Mouse (Mus musculus): ENCODE results near the gene Gatc. TPM values are rescaled to one million over a fixed set of nuclear protein-coding genes. Genes with fewer than 3 reads are reported as not detected.

Gatc gene
- polyA plus RNA-seq, 1 experiment from 2014 or later = 39.3 TPM

GRCm38 (mm10) chr5:115301615-115302014 lies 39.4 kb downstream of the Gatc start:
- Histone ChIP-seq H3K36me3 (ENCODE audit: control insufficient read depth, insufficient read depth, low read length) (peaks cover 13% of the 10 kb centered on the region), H3K27ac (ENCODE audit: low read depth, low read length) (peak overlapping the region; percentile 81), H3K27me3 (replicated peaks; ENCODE audit: control insufficient read depth, insufficient read depth, low read length) (no peaks in the 10 kb centered on the region), H3K9ac (ENCODE audit: low read depth, low read length) (peak overlapping the region; percentile 78), H3K4me2 (peak overlapping the region; percentile 94), H3K4me3 (ENCODE audit: low read depth, low read length) (peak overlapping the region; percentile 92), H3K4me1 (replicated peaks; ENCODE audit: control insufficient read depth, insufficient read depth, low read length) (peaks cover 32% of the 10 kb centered on the region), H3K9me3 (ENCODE audit: control insufficient read depth, low read length) (no peaks in the 10 kb centered on the region)
- WGBS = 33% methylated on average over 13 of the region's 13 CpGs
- DNase-seq (ENCODE audit: low spot score) (no peak), ATAC-seq (replicated peaks; ENCODE audit: low FRiP score) (no peak)

- Histone ChIP-seq H3K27ac (ENCODE audit: low read depth, low read length) (peak within 1 kb of the TSS; percentile 89), H3K9me3 (ENCODE audit: control insufficient read depth, low read length) (no peaks in the 10 kb centered on the region), H3K9ac (ENCODE audit: low read depth, low read length) (peak within 1 kb of the TSS; percentile 91), H3K4me1 (replicated peaks; ENCODE audit: control insufficient read depth, insufficient read depth, low read length) (peaks cover 38% of the 10 kb centered on the region), H3K4me3 (ENCODE audit: low read depth, low read length) (peak within 1 kb of the TSS; percentile 92), H3K36me3 (ENCODE audit: control insufficient read depth, insufficient read depth, low read length) (peaks cover 18% of the 10 kb centered on the region), H3K27me3 (replicated peaks; ENCODE audit: control insufficient read depth, insufficient read depth, low read length) (no peaks in the 10 kb centered on the region), H3K4me2 (peak within 1 kb of the TSS; percentile 94)
- under 1% methylated on average over 66 of the region's 66 CpGs for whole genome bisulfite sequencing
- DNase-seq (ENCODE audit: low spot score) = peak; percentile 100
- ATAC-seq (replicated peaks; ENCODE audit: low FRiP score) = peak; percentile 96
Observed at GRCm38 (mm10) chr5:115300792-115301614, 40.0 kb downstream of the Gatc start, which contains the start of gene Dynll1. Gene Dynll1 (minus strand): TSS chr5:115300999.

GRCm38 (mm10) chr5:115300035-115300744 lies 40.8 kb downstream of the Gatc start:
- H3K9ac ChIP-seq (ENCODE audit: low read depth, low read length) = peak overlapping the region; percentile 91
- H3K4me3 ChIP-seq (ENCODE audit: low read depth, low read length) = peak overlapping the region; percentile 92
- H3K36me3 ChIP-seq (ENCODE audit: control insufficient read depth, insufficient read depth, low read length) = peaks cover 19% of the 10 kb centered on the region
- H3K27me3 ChIP-seq (replicated peaks; ENCODE audit: control insufficient read depth, insufficient read depth, low read length) = no peaks in the 10 kb centered on the region
- no peaks in the 10 kb centered on the region for H3K9me3 ChIP-seq (ENCODE audit: control insufficient read depth, low read length)
- ATAC-seq (replicated peaks; ENCODE audit: low FRiP score) = no peak
- peak; percentile 65 for DNase-seq (ENCODE audit: low spot score)
- H3K27ac ChIP-seq (ENCODE audit: low read depth, low read length) = peak overlapping the region; percentile 89
- H3K4me2 ChIP-seq = peak overlapping the region; percentile 77
- H3K4me1 ChIP-seq (replicated peaks; ENCODE audit: control insufficient read depth, insufficient read depth, low read length) = peaks cover 39% of the 10 kb centered on the region
- WGBS = under 1% methylated on average over 46 of the region's 46 CpGs

GRCm38 (mm10) chr5:115296347-115296746 lies 44.6 kb downstream of the Gatc start:
- Histone ChIP-seq H3K9me3 (ENCODE audit: control insufficient read depth, low read length) (no peaks in the 10 kb centered on the region), H3K27ac (ENCODE audit: low read depth, low read length) (peak overlapping the region; percentile 32), H3K9ac (ENCODE audit: low read depth, low read length) (0 out of 2 replicates have a peak overlapping the region, but pooled peaks have one; percentile 22), H3K4me2 (peak overlapping the region; percentile 31), H3K27me3 (replicated peaks; ENCODE audit: control insufficient read depth, insufficient read depth, low read length) (no peaks in the 10 kb centered on the region), H3K36me3 (ENCODE audit: control insufficient read depth, insufficient read depth, low read length) (peaks cover 29% of the 10 kb centered on the region), H3K4me1 (replicated peaks; ENCODE audit: control insufficient read depth, insufficient read depth, low read length) (peaks cover 31% of the 10 kb centered on the region), H3K4me3 (ENCODE audit: low read depth, low read length) (no peak overlapping the region)
- DNase-seq (ENCODE audit: low spot score) (no peak), ATAC-seq (replicated peaks; ENCODE audit: low FRiP score) (no peak)
- 72% methylated on average over 10 of the region's 10 CpGs for WGBS

GRCm38 (mm10) chr5:115294173-115294572 lies 46.8 kb downstream of the Gatc start:
- no peak overlapping the region for H3K4me3 ChIP-seq (ENCODE audit: low read depth, low read length)
- no peak overlapping the region for H3K27ac ChIP-seq (ENCODE audit: low read depth, low read length)
- H3K9ac ChIP-seq (ENCODE audit: low read depth, low read length) = no peak overlapping the region
- DNase-seq (ENCODE audit: low spot score) (no peak), ATAC-seq (replicated peaks; ENCODE audit: low FRiP score) (no peak)
- WGBS = 90% methylated on average over 8 of the region's 8 CpGs
- peaks cover 35% of the 10 kb centered on the region for H3K36me3 ChIP-seq (ENCODE audit: control insufficient read depth, insufficient read depth, low read length)
- H3K4me1 ChIP-seq (replicated peaks; ENCODE audit: control insufficient read depth, insufficient read depth, low read length) = peaks cover 25% of the 10 kb centered on the region
- no peaks in the 10 kb centered on the region for H3K9me3 ChIP-seq (ENCODE audit: control insufficient read depth, low read length)
- no peak overlapping the region for H3K4me2 ChIP-seq
- no peaks in the 10 kb centered on the region for H3K27me3 ChIP-seq (replicated peaks; ENCODE audit: control insufficient read depth, insufficient read depth, low read length)

- no peaks in the 10 kb centered on the region for H3K27me3 ChIP-seq (replicated peaks; ENCODE audit: control insufficient read depth, insufficient read depth, low read length)
- no peak; the same call in 1 of the 2 replicates for ATAC-seq (replicated peaks; ENCODE audit: low FRiP score)
Observed at GRCm38 (mm10) chr5:115284735-115285134, 56.2 kb downstream of the Gatc start.

More at GRCm38 (mm10) chr5:115284735-115285134, 56.2 kb downstream of the Gatc start:
- DNase-seq (ENCODE audit: low spot score) = no peak
- Histone ChIP-seq H3K36me3 (ENCODE audit: control insufficient read depth, insufficient read depth, low read length) (peaks cover 17% of the 10 kb centered on the region), H3K4me3 (ENCODE audit: low read depth, low read length) (no peak overlapping the region), H3K27ac (ENCODE audit: low read depth, low read length) (no peak overlapping the region), H3K4me2 (no peak overlapping the region), H3K4me1 (replicated peaks; ENCODE audit: control insufficient read depth, insufficient read depth, low read length) (peaks cover 6% of the 10 kb centered on the region), H3K9me3 (ENCODE audit: control insufficient read depth, low read length) (no peaks in the 10 kb centered on the region), H3K9ac (ENCODE audit: low read depth, low read length) (no peak overlapping the region)
- WGBS = 80% methylated on average over 3 of the region's 3 CpGs

Other genes starting within 250 kb of the Gatc start
- 19.5 and 25.1 TPM in 2 replicates for gene Gm10401, start 242.9 kb downstream of the Gatc start, polyA plus RNA-seq (2014; fragmentation: Nextera tagmentation; extraction: Ambion mirVana)
- gene Acads, start 221.8 kb downstream of the Gatc start, polyA plus RNA-seq (2014; fragmentation: Nextera tagmentation; extraction: Ambion mirVana) = 35.5 and 37.4 TPM in 2 replicates
- gene Unc119b, start 206.2 kb downstream of the Gatc start, polyA plus RNA-seq (2014; fragmentation: Nextera tagmentation; extraction: Ambion mirVana) = 26.8 and 27.3 TPM in 2 replicates
- 56.2 and 59.5 TPM in 2 replicates for gene Mlec, start 183.0 kb downstream of the Gatc start, polyA plus RNA-seq (2014; fragmentation: Nextera tagmentation; extraction: Ambion mirVana)
- gene Cabp1, start 146.8 kb downstream of the Gatc start, polyA plus RNA-seq (2014; fragmentation: Nextera tagmentation; extraction: Ambion mirVana) = 0.89 and 1.4 TPM in 2 replicates
- 171 and 181 TPM in 2 replicates for gene Pop5, start 105.3 kb downstream of the Gatc start, polyA plus RNA-seq (2014; fragmentation: Nextera tagmentation; extraction: Ambion mirVana)
- 72.2 and 76.8 TPM in 2 replicates for gene Rnf10, start 68.3 kb downstream of the Gatc start, polyA plus RNA-seq (2014; fragmentation: Nextera tagmentation; extraction: Ambion mirVana)
- gene Coq5, start 61.5 kb downstream of the Gatc start, polyA plus RNA-seq (2014; fragmentation: Nextera tagmentation; extraction: Ambion mirVana) = 62.7 and 67.9 TPM in 2 replicates
- 1,214 and 1,307 TPM in 2 replicates for gene Dynll1, start 40.2 kb downstream of the Gatc start, polyA plus RNA-seq (2014; fragmentation: Nextera tagmentation; extraction: Ambion mirVana)
- 261 and 275 TPM in 2 replicates for gene Srsf9, start 14.0 kb downstream of the Gatc start, polyA plus RNA-seq (2014; fragmentation: Nextera tagmentation; extraction: Ambion mirVana)
- 59.0 and 59.6 TPM in 2 replicates for gene Triap1, start within 50 bp of the Gatc start, polyA plus RNA-seq (2014; fragmentation: Nextera tagmentation; extraction: Ambion mirVana)
- gene Cox6a1, start 7.8 kb upstream of the Gatc start, polyA plus RNA-seq (2014; fragmentation: Nextera tagmentation; extraction: Ambion mirVana) = 792 and 865 TPM in 2 replicates
- 7.5 and 9.7 TPM in 2 replicates for gene Msi1, start 88.4 kb upstream of the Gatc start, polyA plus RNA-seq (2014; fragmentation: Nextera tagmentation; extraction: Ambion mirVana)
- gene Pla2g1b, start 125.1 kb upstream of the Gatc start, polyA plus RNA-seq (2014; fragmentation: Nextera tagmentation; extraction: Ambion mirVana) = 0.89 and 1.2 TPM in 2 replicates
- 14.8 and 15.2 TPM in 2 replicates for gene Sirt4, start 143.5 kb upstream of the Gatc start, polyA plus RNA-seq (2014; fragmentation: Nextera tagmentation; extraction: Ambion mirVana)
- 12.4 and 14.0 TPM in 2 replicates for gene Pxn, start 165.5 kb upstream of the Gatc start, polyA plus RNA-seq (2014; fragmentation: Nextera tagmentation; extraction: Ambion mirVana)
- gene Rplp0, start 218.3 kb upstream of the Gatc start, polyA plus RNA-seq (2014; fragmentation: Nextera tagmentation; extraction: Ambion mirVana) = 2,436 and 2,466 TPM in 2 replicates
- gene Gcn1l1, start 224.1 kb upstream of the Gatc start, polyA plus RNA-seq (2014; fragmentation: Nextera tagmentation; extraction: Ambion mirVana) = 51.0 and 55.6 TPM in 2 replicates

Measured in liver, embryonic 11.5 days (tissue).